In genomic region chr1:74304339-74304790, GRCm38 (mm10) we compare ENCODE assay signal across 8 mouse cellular contexts. TPM values are rescaled to one million over a fixed set of nuclear protein-coding genes. Genes with fewer than 3 reads are reported as not detected.
DNase-seq lines count a peak whose midpoint lies in the region; ATAC-seq and TF ChIP-seq lines count a peak whose summit lies in the region.

No protein-coding gene starts in this region.

- H3K4me3 ChIP-seq in E14TG2a.4 (replicated peaks; ENCODE audit: low read length): peak overlapping the region; percentile 86
- H3K4me3 ChIP-seq in hindbrain, embryonic 10.5 days: peak overlapping the region; percentile 62

- peaks cover 10% of the 10 kb centered on the region for H3K36me3 ChIP-seq in E14TG2a.4 (ENCODE audit: insufficient read depth, low read length)
- no peaks in the 10 kb centered on the region for H3K36me3 ChIP-seq in hindbrain, embryonic 10.5 days

- H3K27ac ChIP-seq in hindbrain, embryonic 10.5 days: peak overlapping the region; percentile 83

- 5% methylated on average over 12 of the region's 12 CpGs for WGBS in hindbrain, embryonic 10.5 days

- no peak for DNase-seq in frontal cortex, adult 2 months (ENCODE audit: extremely low spot score in 1 of 2, low spot score in 1 of 2)
- no peak for DNase-seq in hindbrain, embryonic 10.5 days (ENCODE audit: low spot score)
- peak; percentile 65 for DNase-seq in lung, postnatal 36 days
- DNase-seq in left cerebral cortex, adult 11 months (ENCODE audit: low spot score): no peak
- no peak for DNase-seq in ovary, postnatal 36 days (ENCODE audit: low spot score)
- no peak for DNase-seq in T-cell, adult 2 months (ENCODE audit: low spot score)

- peak; percentile 13; the same call in 1 of the 2 replicates for ATAC-seq in frontal cortex, adult (ENCODE audit: low TSS enrichment)

- no peak for TF ChIP-seq CTCF in E14TG2a.4 (conservative IDR thresholded peaks at IDR 0.05; ENCODE audit: low read length)

- H3K27me3 ChIP-seq in E14TG2a.4 (ENCODE audit: insufficient read depth, low read length): no peaks in the 10 kb centered on the region
- H3K27me3 ChIP-seq in hindbrain, embryonic 10.5 days (ENCODE audit: insufficient read depth, poor library complexity, severe bottlenecking): peaks cover 14% of the 10 kb centered on the region; the same call in 1 of the 2 replicates

- no peaks in the 10 kb centered on the region for H3K9me3 ChIP-seq in E14TG2a.4 (ENCODE audit: low read length)
- H3K9me3 ChIP-seq in hindbrain, embryonic 10.5 days: no peaks in the 10 kb centered on the region

- H3K4me1 ChIP-seq in E14TG2a.4 (replicated peaks; ENCODE audit: low read depth, low read length): peaks cover 82% of the 10 kb centered on the region
- peaks cover 17% of the 10 kb centered on the region for H3K4me1 ChIP-seq in hindbrain, embryonic 10.5 days (replicated peaks)

RNA-seq across cellular contexts. Expression of gene Tmbim1, which starts 1.1 kb away (rescaled TPM):
- 25.7 and 33.6 TPM in 2 replicates for polyA plus RNA-seq in frontal cortex, adult 2 months (2012; rRNA removed)
- polyA plus RNA-seq in hindbrain, embryonic 10.5 days (2016; fragmentation: Nextera tagmentation; extraction: Ambion mirVana): 11.6 and 12.6 TPM in 2 replicates

RNA-seq across cellular contexts. Expression of gene Pnkd, which starts 19.6 kb away (rescaled TPM):
- polyA plus RNA-seq in frontal cortex, adult 2 months (2012; rRNA removed): 110 and 135 TPM in 2 replicates
- 111 and 120 TPM in 2 replicates for polyA plus RNA-seq in hindbrain, embryonic 10.5 days (2016; fragmentation: Nextera tagmentation; extraction: Ambion mirVana)

RNA-seq across cellular contexts. Expression of gene Aamp, which starts 19.8 kb away (rescaled TPM):
- 182 and 184 TPM in 2 replicates for polyA plus RNA-seq in frontal cortex, adult 2 months (2012; rRNA removed)
- polyA plus RNA-seq in hindbrain, embryonic 10.5 days (2016; fragmentation: Nextera tagmentation; extraction: Ambion mirVana): 238 and 248 TPM in 2 replicates

RNA-seq across cellular contexts. Expression of gene Gpbar1, which starts 26.0 kb away (rescaled TPM):
- polyA plus RNA-seq in frontal cortex, adult 2 months (2012; rRNA removed): 0.14 TPM in 1 of 2 replicates, not detected in the other
- 0.15 and 0.24 TPM in 2 replicates for polyA plus RNA-seq in hindbrain, embryonic 10.5 days (2016; fragmentation: Nextera tagmentation; extraction: Ambion mirVana)

RNA-seq across cellular contexts. Expression of gene Catip, which starts 57.5 kb away (rescaled TPM):
- polyA plus RNA-seq in frontal cortex, adult 2 months (2012; rRNA removed): 5.3 and 6.0 TPM in 2 replicates
- polyA plus RNA-seq in hindbrain, embryonic 10.5 days (2016; fragmentation: Nextera tagmentation; extraction: Ambion mirVana): 0.37 and 1.4 TPM in 2 replicates
